Mouse (Mus musculus): Measurements from ENCODE around the gene Plekhh2. TPM values are rescaled to one million over a fixed set of nuclear protein-coding genes. Genes with fewer than 3 reads are reported as not detected.

The Plekhh2 gene
- polyA plus RNA-seq, 1 experiment from 2014 or later, result 4.2 TPM

GRCm38 (mm10) chr17:84600051-84600983, 88.6 kb downstream of the Plekhh2 start:
- ATAC-seq (ENCODE audit: insufficient read depth, low FRiP score, low TSS enrichment), result no peak
- Histone ChIP-seq H3K9me3 (ENCODE audit: control insufficient read depth, low read length) (no peaks in the 10 kb centered on the region), H3K27ac (ENCODE audit: low read depth, low read length) (no peak overlapping the region), H3K27me3 (ENCODE audit: control insufficient read depth, insufficient read depth, low read length) (no peaks in the 10 kb centered on the region), H3K4me1 (ENCODE audit: control insufficient read depth, insufficient read depth, low read length) (no peaks in the 10 kb centered on the region), H3K9ac (ENCODE audit: low read length) (no peak overlapping the region), H3K4me2 (ENCODE audit: low read depth) (no peak overlapping the region), H3K4me3 (ENCODE audit: low read depth, low read length) (no peak overlapping the region), H3K36me3 (ENCODE audit: control insufficient read depth, insufficient read depth, low read length) (no peaks in the 10 kb centered on the region)
- no peak for DNase-seq (ENCODE audit: low spot score)
- 77% methylated on average over 9 of the region's 9 CpGs for WGBS

GRCm38 (mm10) chr17:84601805-84602204, 90.1 kb downstream of the Plekhh2 start:
- H3K4me2 ChIP-seq (ENCODE audit: low read depth), result no peak overlapping the region
- no peak overlapping the region for H3K4me3 ChIP-seq (ENCODE audit: low read depth, low read length)
- H3K9ac ChIP-seq (ENCODE audit: low read length), result no peak overlapping the region
- no peaks in the 10 kb centered on the region for H3K4me1 ChIP-seq (ENCODE audit: control insufficient read depth, insufficient read depth, low read length)
- DNase-seq (ENCODE audit: low spot score), result no peak
- H3K36me3 ChIP-seq (ENCODE audit: control insufficient read depth, insufficient read depth, low read length), result no peaks in the 10 kb centered on the region
- H3K27ac ChIP-seq (ENCODE audit: low read depth, low read length), result no peak overlapping the region
- H3K9me3 ChIP-seq (ENCODE audit: control insufficient read depth, low read length), result no peaks in the 10 kb centered on the region
- ATAC-seq (ENCODE audit: insufficient read depth, low FRiP score, low TSS enrichment), result no peak
- 96% methylated on average over 5 of the region's 5 CpGs for WGBS
- H3K27me3 ChIP-seq (ENCODE audit: control insufficient read depth, insufficient read depth, low read length), result no peaks in the 10 kb centered on the region

- Histone ChIP-seq H3K27ac (ENCODE audit: low read depth, low read length) (no peak overlapping the region), H3K9ac (ENCODE audit: low read length) (no peak overlapping the region), H3K4me1 (ENCODE audit: control insufficient read depth, insufficient read depth, low read length) (no peaks in the 10 kb centered on the region), H3K27me3 (ENCODE audit: control insufficient read depth, insufficient read depth, low read length) (no peaks in the 10 kb centered on the region), H3K36me3 (ENCODE audit: control insufficient read depth, insufficient read depth, low read length) (peaks cover 2% of the 10 kb centered on the region; the same call in 1 of the 2 replicates), H3K4me2 (ENCODE audit: low read depth) (no peak overlapping the region), H3K4me3 (ENCODE audit: low read depth, low read length) (no peak overlapping the region), H3K9me3 (ENCODE audit: control insufficient read depth, low read length) (no peaks in the 10 kb centered on the region)
- ATAC-seq (ENCODE audit: insufficient read depth, low FRiP score, low TSS enrichment), result no peak
- no peak for DNase-seq (ENCODE audit: low spot score)
- 81% methylated on average over 9 of the region's 9 CpGs for WGBS
These were observed 91.5 kb downstream of the Plekhh2 start for GRCm38 (mm10) chr17:84603202-84603627.

- Histone ChIP-seq H3K4me1 (ENCODE audit: control insufficient read depth, insufficient read depth, low read length) (no peaks in the 10 kb centered on the region), H3K36me3 (ENCODE audit: control insufficient read depth, insufficient read depth, low read length) (peaks cover 2% of the 10 kb centered on the region; the same call in 1 of the 2 replicates), H3K27me3 (ENCODE audit: control insufficient read depth, insufficient read depth, low read length) (no peaks in the 10 kb centered on the region), H3K9ac (ENCODE audit: low read length) (no peak overlapping the region), H3K9me3 (ENCODE audit: control insufficient read depth, low read length) (no peaks in the 10 kb centered on the region), H3K4me2 (ENCODE audit: low read depth) (no peak overlapping the region), H3K27ac (ENCODE audit: low read depth, low read length) (no peak overlapping the region), H3K4me3 (ENCODE audit: low read depth, low read length) (no peak overlapping the region)
- ATAC-seq (ENCODE audit: insufficient read depth, low FRiP score, low TSS enrichment) (no peak), DNase-seq (ENCODE audit: low spot score) (no peak)
- WGBS, result 88% methylated on average over 10 of the region's 10 CpGs
These were observed 92.2 kb downstream of the Plekhh2 start for GRCm38 (mm10) chr17:84603709-84604420.

GRCm38 (mm10) chr17:84606976-84607375, 95.3 kb downstream of the Plekhh2 start:
- H3K4me1 ChIP-seq (ENCODE audit: control insufficient read depth, insufficient read depth, low read length), result no peaks in the 10 kb centered on the region
- ATAC-seq (ENCODE audit: insufficient read depth, low FRiP score, low TSS enrichment), result no peak
- WGBS, result 57% methylated on average over 13 of the region's 13 CpGs
- H3K9me3 ChIP-seq (ENCODE audit: control insufficient read depth, low read length), result no peaks in the 10 kb centered on the region
- no peaks in the 10 kb centered on the region for H3K27me3 ChIP-seq (ENCODE audit: control insufficient read depth, insufficient read depth, low read length)
- no peak overlapping the region for H3K4me3 ChIP-seq (ENCODE audit: low read depth, low read length)
- no peak overlapping the region for H3K9ac ChIP-seq (ENCODE audit: low read length)
- peaks cover 2% of the 10 kb centered on the region; the same call in 1 of the 2 replicates for H3K36me3 ChIP-seq (ENCODE audit: control insufficient read depth, insufficient read depth, low read length)
- no peak for DNase-seq (ENCODE audit: low spot score)
- H3K4me2 ChIP-seq (ENCODE audit: low read depth), result no peak overlapping the region
- no peak overlapping the region for H3K27ac ChIP-seq (ENCODE audit: low read depth, low read length)

GRCm38 (mm10) chr17:84607617-84608016, 95.9 kb downstream of the Plekhh2 start:
- Histone ChIP-seq H3K27me3 (ENCODE audit: control insufficient read depth, insufficient read depth, low read length) (no peaks in the 10 kb centered on the region), H3K36me3 (ENCODE audit: control insufficient read depth, insufficient read depth, low read length) (peaks cover 2% of the 10 kb centered on the region; the same call in 1 of the 2 replicates), H3K4me1 (ENCODE audit: control insufficient read depth, insufficient read depth, low read length) (no peaks in the 10 kb centered on the region), H3K4me2 (ENCODE audit: low read depth) (no peak overlapping the region), H3K4me3 (ENCODE audit: low read depth, low read length) (no peak overlapping the region), H3K27ac (ENCODE audit: low read depth, low read length) (no peak overlapping the region), H3K9ac (ENCODE audit: low read length) (no peak overlapping the region), H3K9me3 (ENCODE audit: control insufficient read depth, low read length) (no peaks in the 10 kb centered on the region)
- DNase-seq (ENCODE audit: low spot score) (no peak), ATAC-seq (ENCODE audit: insufficient read depth, low FRiP score, low TSS enrichment) (no peak)
- 71% methylated on average over 5 of the region's 5 CpGs for WGBS

- Histone ChIP-seq H3K4me1 (ENCODE audit: control insufficient read depth, insufficient read depth, low read length) (no peaks in the 10 kb centered on the region), H3K4me3 (ENCODE audit: low read depth, low read length) (no peak overlapping the region), H3K9ac (ENCODE audit: low read length) (no peak overlapping the region), H3K9me3 (ENCODE audit: control insufficient read depth, low read length) (no peaks in the 10 kb centered on the region), H3K36me3 (ENCODE audit: control insufficient read depth, insufficient read depth, low read length) (peaks cover 2% of the 10 kb centered on the region; the same call in 1 of the 2 replicates), H3K27me3 (ENCODE audit: control insufficient read depth, insufficient read depth, low read length) (no peaks in the 10 kb centered on the region), H3K4me2 (ENCODE audit: low read depth) (no peak overlapping the region), H3K27ac (ENCODE audit: low read depth, low read length) (no peak overlapping the region)
- 80% methylated on average over 4 of the region's 4 CpGs for WGBS
- DNase-seq (ENCODE audit: low spot score), result no peak
- ATAC-seq (ENCODE audit: insufficient read depth, low FRiP score, low TSS enrichment), result no peak
These were observed 96.9 kb downstream of the Plekhh2 start for GRCm38 (mm10) chr17:84608606-84609005.

GRCm38 (mm10) chr17:84611500-84611899, 99.8 kb downstream of the Plekhh2 start:
- Histone ChIP-seq H3K9ac (ENCODE audit: low read length) (no peak overlapping the region), H3K9me3 (ENCODE audit: control insufficient read depth, low read length) (no peaks in the 10 kb centered on the region), H3K36me3 (ENCODE audit: control insufficient read depth, insufficient read depth, low read length) (peaks cover 2% of the 10 kb centered on the region; the same call in 1 of the 2 replicates), H3K27me3 (ENCODE audit: control insufficient read depth, insufficient read depth, low read length) (no peaks in the 10 kb centered on the region), H3K27ac (ENCODE audit: low read depth, low read length) (no peak overlapping the region), H3K4me2 (ENCODE audit: low read depth) (no peak overlapping the region), H3K4me1 (ENCODE audit: control insufficient read depth, insufficient read depth, low read length) (no peaks in the 10 kb centered on the region), H3K4me3 (ENCODE audit: low read depth, low read length) (no peak overlapping the region)
- ATAC-seq (ENCODE audit: insufficient read depth, low FRiP score, low TSS enrichment) (no peak), DNase-seq (ENCODE audit: low spot score) (no peak)
- 68% methylated on average over 9 of the region's 9 CpGs for WGBS

Data from neural tube, embryonic 11.5 days (tissue).